Mouse (Mus musculus) CD4-positive, CD25-positive, alpha-beta regulatory T cell, adult 2 months (primary cell): ENCODE measurements around the gene Fat3.

Experiments
- DNase-seq: peaks from one replicate; pipeline ENCODE4 v3.0.0-alpha.2; 2012; ENCODE audit warnings: low read depth, low spot score

The Fat3 gene

DNA sequence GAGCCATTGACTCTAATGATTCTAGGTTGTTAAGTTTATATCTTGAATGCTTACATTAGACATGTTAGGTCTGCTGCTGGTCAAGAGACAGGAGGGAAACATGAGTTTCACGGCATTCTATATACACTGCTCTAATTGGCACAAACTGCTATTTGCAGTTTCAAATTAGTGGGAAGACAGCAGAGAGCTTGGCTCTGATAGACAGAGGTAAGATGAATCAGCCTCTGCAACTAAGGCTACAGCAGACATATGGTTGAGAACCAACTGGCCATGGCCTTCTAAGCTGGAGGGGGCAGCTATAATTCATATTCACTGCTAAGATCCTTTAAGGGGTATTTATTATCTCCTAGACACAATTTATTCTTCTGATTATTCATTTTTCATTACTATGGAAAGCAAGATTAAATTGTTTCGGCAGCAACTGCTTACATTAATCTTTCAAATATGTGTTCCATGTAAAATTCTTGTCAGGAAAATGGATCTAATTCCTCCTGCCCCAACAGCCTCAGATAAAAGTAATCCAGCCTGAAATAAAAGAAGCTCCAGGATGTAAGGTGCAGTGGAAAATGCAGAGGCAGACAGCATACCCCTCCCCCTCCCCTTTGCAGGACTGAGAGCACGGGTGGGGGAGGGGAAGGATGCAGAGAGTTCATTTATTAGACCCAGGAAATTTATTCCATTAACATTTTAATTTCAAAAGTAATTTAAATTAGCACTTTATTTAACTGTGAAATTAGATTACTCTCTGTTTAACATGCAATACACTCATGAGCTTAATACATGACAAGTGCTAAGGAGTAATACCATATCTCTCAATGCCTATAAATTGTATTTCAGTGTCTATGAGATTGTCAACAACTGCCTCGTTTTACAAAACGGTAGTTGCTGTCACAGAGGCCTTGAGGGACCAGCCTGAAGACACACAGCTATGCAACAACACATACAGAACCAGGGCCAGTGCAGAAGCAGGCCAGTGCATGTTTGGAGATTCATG, 189.9 kb downstream of the Fat3 start:
- DNase-seq: no peak

DNA sequence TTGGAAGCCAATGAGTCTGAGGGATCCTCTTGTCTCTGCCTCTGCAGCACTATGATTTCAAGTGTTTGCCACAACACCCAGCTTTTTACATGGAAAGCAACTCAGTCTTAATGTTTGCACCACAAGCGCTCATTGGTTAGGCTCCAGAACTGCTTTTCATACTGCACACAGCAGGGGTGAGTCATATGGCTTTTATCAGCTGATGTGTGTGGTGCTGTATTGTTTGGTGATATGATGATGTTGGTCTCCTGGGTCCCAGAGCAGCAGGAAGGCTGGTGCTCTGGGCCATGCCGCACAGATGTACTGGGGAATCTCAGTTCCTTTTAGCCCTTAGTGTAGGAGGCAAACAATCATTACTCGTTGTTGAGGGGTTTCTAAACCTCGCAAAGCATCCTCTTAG, 190.8 kb downstream of the Fat3 start:
- DNase-seq: no peak

DNA sequence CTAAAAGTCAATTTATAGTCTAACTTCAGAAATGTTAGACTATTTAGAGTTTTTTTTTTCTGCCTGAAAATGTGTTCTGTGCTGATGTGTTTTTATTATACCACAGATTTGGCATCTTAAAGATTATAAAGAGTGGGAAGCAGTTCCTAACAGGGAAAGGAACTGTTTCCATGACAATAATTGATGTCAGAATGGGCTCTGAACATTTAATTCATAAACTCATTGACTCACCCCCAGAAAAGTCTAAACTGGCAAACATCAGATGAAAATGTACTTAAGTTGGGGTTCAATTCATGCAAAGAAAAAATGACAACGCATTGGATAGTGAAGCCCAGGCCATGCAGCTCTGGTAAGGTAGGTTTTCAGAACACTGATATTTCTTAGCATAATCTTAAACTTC, 193.3 kb downstream of the Fat3 start:
- DNase-seq: no peak

- DNase-seq: no peak
Observed at GRCm38 (mm10) chr9:16306222-16306621, 194.9 kb downstream of the Fat3 start.

- DNase-seq: no peak
Observed at GRCm38 (mm10) chr9:16305396-16306086, 195.5 kb downstream of the Fat3 start.

- no peak for DNase-seq
Observed at GRCm38 (mm10) chr9:16304949-16305348, 196.1 kb downstream of the Fat3 start.

- DNase-seq: no peak
Observed at GRCm38 (mm10) chr9:16302484-16302883, 198.6 kb downstream of the Fat3 start.

- DNase-seq: no peak
Observed at GRCm38 (mm10) chr9:16297935-16298334, 203.2 kb downstream of the Fat3 start.

GRCm38 (mm10) chr9:16293928-16294806, 206.9 kb downstream of the Fat3 start:
- no peak for DNase-seq

- no peak for DNase-seq
Observed at GRCm38 (mm10) chr9:16292492-16292891, 208.6 kb downstream of the Fat3 start.

DNA sequence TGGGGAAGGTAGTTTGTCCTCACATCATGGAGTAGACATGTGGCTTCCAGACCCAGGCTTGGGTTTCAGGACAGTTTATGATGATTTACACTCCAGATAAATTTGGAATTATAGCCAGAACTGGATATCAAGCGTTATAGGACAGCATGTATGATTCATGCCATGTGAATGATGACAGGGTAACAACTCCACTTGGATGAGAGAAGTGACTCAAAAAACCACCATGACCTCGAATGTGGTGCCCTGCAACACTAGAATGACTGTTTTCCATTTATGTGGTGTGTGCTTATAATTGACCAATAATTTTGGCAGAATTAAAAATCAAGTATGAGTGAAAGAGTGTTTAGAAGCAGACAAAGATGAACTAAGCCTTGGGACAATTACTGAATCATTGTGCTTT, 210.2 kb downstream of the Fat3 start:
- no peak for DNase-seq

DNA sequence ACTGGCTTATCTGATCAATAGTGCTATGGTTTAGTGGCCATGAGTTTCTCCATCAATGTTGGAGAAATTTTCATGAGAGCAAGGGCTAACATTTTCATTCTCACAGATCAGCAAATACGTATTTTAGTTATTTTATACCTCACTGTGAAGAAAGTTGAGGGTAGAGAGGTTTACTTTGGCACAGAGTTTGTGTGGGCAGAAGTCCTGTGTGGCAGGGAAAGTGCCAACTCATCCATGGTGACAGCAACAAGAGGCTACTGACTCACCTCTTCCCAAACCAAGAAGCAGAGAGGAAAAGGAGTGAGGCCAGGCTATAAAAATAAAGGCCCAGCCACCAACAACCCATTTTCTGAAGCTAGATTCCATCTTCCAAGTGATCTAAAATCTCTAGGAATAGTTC, 218.1 kb downstream of the Fat3 start:
- DNase-seq: no peak

DNA sequence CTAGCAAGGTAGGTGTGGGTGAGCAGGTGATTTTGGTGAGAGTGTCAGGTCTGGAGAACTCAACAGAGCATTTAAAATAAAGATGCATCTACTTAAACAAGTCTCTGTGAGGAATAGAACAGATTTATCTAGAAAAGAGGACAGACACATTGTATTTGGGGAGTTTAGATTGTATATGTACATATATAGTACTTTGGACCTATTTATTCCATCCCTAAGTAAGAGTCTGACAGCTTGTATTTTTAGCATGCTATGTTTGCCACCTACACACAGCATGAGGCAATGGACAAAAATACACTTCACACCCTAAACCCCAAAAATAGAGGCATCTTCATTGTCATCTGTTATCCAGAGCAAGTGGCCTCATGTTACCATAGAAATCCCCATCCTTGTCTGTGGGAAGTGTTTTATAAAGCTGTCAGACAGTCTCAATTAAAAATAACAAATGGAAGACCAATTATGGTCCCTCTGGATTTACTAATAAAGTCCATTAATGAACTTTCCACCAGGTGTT, 218.7 kb downstream of the Fat3 start:
- no peak for DNase-seq

DNA sequence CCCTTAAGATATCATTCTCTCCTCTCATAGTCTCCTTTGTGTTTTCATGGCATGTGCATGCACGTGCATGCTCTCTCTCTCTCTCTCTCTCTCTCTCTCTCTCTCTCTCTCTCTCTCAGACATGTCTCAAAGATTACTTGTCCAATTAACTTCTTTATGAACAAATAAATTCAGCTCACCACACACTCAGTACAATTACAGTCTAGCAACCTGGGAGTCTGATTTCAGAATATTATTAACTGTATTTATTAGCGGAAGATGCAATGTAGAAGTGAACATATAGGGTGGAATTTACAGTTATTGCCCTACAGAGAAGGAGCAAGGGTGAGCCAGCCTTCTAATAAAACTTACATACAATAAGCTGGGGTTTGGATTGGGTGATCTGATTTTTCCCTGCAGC, 225.5 kb downstream of the Fat3 start:
- no peak for DNase-seq

DNA sequence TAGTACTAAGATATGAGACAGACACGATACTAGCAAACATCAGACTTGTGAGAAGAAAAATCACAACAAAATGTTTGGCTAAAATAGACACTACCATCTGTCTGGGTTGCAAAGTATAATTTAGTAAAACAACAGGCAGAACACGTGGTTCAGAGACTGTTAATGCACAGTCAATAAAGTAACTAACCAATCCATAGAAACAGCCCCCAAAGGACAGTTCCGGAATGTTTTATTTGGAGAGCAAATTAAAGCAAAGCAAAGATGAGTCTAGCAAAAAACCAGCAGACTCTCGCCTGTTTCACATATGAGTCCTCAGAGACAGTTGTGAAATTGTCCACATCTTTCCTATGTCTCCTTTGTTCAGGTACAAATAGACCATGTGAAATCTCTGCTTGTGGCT, 227.0 kb downstream of the Fat3 start:
- DNase-seq: no peak

DNA sequence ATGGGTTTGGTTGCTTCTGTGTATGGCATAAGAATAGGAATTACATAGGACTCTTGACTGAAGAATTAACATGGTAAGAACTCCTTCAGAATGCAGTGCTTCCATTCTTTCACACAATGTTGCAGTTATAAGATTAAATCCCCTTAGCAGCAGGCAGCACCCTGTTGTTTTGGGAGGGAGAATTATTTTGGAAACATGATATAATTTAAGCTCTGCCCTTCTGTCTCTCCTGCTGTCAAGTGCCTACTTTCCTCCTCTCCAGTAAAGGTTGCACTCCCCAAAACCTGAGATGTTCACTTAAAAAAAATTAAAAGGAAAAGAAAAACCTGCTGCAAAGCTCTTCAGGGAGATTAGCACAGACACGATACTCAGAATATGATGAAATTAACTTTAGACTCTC, 228.3 kb downstream of the Fat3 start:
- no peak for DNase-seq

DNA sequence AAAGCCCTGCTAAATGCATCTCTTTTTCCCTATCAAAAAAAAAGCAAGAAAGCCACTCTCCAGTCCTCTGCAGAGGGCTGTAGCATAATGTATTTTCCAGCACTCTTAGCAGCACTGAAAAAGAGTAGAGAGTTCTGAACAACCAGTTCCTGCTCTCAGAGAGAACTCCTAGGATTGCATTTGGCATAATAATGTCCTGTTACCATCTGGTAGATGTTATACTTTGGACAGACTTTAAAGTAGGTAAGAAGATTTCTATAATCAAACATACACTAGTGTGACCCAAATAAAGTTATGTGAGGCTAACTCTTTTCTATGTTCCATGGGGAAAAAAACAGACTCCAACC, 230.3 kb downstream of the Fat3 start:
- no peak for DNase-seq

GRCm38 (mm10) chr9:16270056-16270767, 230.9 kb downstream of the Fat3 start:
- DNase-seq: no peak

DNA sequence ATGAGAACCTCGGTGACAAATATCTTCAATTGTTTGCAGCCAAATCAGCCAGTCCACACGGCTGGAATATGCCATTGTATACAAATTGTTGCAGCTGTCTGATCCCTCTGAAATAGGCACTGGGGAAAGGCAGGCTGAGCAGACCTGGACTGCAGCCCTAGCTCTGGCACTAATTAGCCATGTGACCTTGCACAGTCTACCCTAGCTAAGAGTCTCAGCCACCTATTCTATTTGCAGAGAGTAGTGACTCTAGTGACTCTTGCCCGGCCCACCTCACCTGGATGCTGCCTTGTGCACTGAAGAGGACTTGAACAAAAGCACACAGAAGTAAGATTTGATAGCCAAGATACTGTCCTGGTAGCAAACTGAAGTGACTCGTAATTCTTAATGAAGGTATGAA, 235.6 kb downstream of the Fat3 start:
- no peak for DNase-seq

DNA sequence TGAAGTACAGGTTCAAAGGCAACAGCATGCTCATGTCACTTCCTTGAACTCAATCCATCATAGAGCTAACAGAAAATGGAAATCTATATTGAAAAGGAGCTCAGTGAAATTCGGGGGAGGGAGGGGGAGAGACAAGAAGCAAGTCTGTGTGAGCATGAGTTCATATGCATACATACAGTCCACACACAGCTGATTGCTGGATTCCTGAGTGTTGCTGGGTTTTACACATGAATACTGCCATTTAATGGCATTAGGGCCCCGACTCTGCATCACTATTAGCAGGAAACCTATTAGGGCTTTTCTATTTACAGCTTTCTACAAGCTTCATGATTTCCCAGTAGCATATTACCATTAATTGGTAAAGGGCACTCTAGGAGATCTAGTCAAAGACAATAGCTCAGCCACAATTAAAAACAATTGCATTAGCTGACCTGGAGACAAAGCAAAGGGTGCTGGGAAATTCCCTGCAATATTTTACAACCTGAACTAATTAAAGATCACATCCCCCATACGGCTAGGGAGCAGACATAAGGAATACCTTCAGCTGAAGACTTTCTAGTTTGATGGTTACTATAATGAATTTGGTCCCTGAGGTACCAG, 243.7 kb downstream of the Fat3 start:
- DNase-seq: no peak
